Mouse (Mus musculus) activated CD4-positive, CD25-positive, alpha-beta regulatory T cell (primary cell): ENCODE results near the gene Catspere2. TPM values are rescaled to one million over a fixed set of nuclear protein-coding genes. Genes with fewer than 3 reads are reported as not detected.

Experiments
- polyA plus RNA-seq, 2 experiments: library from polyadenylated mRNA; unstranded; fragments of 100-300 nt; shearing (Covaris generic); gene quantifications; one replicate each; pipeline ENCODE4 v1.2.1; 2017

Gene Catspere2
- polyA plus RNA-seq: under 1 TPM in 1 of 2 experiments, not detected in 1; 0.16 TPM

DNA sequence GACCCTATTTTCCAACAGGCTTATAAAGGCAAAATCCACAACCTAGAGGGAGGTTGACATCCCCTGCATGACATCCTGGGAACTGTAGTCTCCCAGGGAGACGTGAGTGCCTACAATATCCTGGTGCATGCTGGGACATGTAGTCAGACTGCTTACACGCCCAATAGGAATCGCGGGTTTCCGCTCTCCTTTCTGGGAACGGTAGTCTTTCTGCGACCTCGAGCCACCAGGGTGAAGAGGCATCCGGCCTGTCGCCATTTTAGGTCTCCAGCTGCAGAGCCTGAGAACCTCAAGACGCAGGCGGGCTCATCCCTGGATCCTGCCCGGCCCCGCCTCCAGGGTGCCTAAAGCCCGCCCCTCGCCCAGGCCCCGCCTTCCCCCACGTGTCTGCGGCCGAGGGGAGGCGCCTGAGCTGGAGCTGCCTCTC is at the start of gene Catspere2:
Gene Catspere2, plus strand, starts transcription at position 400 of the 427 bp plus-strand sequence.

DNA sequence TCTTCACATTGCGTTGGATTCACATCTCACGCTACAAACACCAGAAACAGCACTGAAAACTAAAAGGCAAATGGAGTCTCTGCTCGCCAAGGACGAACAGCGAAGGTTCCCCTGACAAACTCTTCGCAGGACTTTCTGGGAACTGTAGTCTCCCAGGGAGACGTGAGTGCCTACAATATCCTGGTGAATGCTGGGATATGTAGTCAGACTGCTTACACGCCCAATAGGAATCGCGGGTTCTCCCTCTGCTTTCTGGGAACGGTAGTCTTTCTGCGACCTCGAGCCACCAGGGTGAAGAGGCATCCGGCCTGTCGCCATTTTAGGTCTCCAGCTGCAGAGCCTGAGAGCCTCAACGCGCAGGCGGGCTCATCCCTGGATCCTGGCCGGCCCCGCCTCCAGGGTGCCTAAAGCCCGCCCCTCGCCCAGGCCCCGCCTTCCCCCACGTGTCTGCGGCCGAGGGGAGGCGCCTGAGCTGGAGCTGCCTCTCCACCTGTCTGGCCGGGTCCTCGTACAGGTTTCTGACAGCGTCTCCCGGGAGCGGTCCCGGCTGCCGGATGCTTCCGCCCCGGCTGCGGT is 204.1 kb downstream of the Catspere2 start, which contains the start of gene Desi2:
Gene Desi2, plus strand, starts transcription at position 202 of the 576 bp plus-strand sequence.

Other genes starting within 250 kb of the Catspere2 start
- gene Adss, start 186.9 kb upstream of the Catspere2 start, polyA plus RNA-seq: 100 to 1,000 TPM; 101 to 138 TPM
- 10 to 100 TPM; 35.9 to 37.3 TPM for gene Desi2, start 204.0 kb downstream of the Catspere2 start, polyA plus RNA-seq